Mouse (Mus musculus): ENCODE measurements around the gene Ak5. TPM values are rescaled to one million over a fixed set of nuclear protein-coding genes. Genes with fewer than 3 reads are reported as not detected.
A peak's percentile ranks its signal among the peaks of the same experiment; 100 is the strongest.
"Not testable (repeated sequence)": the region's sequence is repeated elsewhere in the genome, so short reads cannot be mapped to it uniquely, and the experiment has no call there.

Ak5 gene
- under 1 TPM; 0.16 to 0.33 TPM for total RNA-seq (2021)
- long read RNA-seq, experiment 1, partial matches to known transcripts, result 0 of 1 reads
- long read RNA-seq, experiment 1, other reads (novel, unspliced or antisense), result 1 of 1 reads
- long read RNA-seq, experiment 2, result 0 reads

DNA sequence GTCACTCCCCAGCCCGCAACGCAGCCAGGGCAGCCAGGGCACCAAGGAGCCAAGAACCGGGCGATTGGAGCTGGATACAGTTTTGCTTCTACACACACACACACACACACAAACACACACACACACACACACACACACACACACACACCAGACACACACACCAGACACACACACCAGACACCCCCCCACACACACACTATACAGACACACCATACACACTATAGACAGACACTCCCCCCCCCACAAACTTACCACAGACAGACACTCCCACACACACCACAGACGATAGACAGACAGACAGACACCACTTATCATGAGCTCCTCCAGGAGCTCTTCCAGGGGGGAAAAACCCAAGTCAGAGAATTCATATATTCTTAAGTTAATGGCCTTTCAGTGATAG, at the start of gene Ak5:
Ak5 (minus strand) TSS at position 122 of the 400 bp plus-strand sequence.
- DNase-seq, result no peak

DNA sequence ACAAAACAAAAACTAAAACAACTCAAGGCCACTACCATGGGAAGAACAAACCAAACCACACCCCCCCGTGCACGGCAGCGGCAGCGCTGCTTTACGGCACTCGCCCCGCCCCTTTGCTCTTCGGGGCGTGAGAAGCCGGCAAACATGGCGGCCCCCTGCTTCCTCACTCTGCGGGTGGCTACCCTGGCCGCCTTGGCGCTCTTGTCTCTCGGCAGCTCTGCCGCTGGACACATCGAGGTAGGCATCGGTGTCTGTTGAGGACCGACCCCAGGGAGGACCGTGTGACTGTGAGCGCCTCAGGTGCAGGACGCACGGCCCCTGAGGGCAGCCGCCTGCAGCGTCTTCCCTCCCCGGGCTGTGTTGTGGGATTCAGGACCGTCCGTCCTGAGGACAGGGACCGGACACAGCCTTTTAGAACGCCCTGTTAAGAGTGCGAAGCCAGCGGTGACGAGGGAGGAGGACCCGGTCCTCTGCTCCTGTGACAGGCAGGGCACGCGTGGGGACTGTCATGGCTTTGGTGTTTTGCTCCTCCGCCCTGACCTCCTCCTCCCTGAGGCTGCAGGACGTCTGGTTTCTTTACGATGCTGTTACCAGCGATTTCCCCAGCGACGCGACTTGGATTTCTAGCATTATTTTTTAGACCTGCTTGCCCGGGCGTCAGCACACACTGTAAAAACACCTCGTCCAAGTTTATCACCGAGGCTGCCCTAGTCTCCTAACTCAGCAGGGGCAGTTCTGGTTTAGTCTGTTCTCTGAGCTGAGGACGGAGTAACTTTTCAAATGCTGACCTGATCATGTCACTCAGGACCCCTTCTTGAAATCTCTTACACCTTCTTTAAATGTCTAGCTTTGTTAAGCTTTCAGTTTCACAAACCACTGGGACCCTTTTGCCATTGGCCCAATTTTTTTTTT, 46.1 kb upstream of the Ak5 start, which contains the start of gene Pigk:
Pigk (plus strand) TSS at position 110 of the 912 bp plus-strand sequence.
- peak; percentile 89 for DNase-seq

DNA sequence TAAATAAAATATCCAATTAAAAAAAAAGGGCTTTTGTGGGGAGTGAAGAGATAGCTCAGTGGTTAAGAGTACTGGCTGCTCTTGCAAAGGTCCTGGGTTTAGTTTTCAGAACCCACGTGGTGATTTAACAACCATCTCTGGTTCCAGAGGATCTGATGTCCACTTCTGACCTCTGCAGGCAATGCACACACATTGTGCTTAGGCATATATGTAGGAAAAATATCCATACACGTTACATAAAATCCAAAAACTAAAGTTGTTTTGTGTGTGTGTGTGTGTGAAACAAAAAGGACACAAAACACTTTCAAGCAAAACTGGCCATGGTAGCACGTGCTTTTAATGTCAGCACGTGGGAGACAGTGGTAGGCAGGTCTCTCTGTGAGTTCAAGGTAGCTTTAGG, 44.8 kb upstream of the Ak5 start:
- no peak for DNase-seq

DNA sequence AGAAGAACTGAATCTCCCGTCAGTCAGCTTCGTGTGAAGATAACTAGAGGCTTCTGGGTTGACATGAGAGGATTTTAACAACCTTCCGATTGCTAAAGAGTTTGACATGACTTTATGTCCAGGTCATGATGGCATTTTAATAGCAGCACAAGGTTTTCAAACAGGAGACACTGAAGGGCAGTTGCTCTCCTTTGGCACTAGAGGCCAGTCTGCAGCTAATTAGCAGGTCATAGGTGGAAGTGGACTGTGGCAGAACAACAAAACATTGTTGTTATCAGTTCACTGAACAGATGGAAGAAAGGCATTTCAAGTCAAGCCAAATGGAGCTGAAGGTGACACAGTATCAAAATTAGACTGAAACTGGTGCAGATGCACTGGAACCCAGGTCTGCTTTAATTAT, 41.8 kb upstream of the Ak5 start:
- DNase-seq, result no peak

DNA sequence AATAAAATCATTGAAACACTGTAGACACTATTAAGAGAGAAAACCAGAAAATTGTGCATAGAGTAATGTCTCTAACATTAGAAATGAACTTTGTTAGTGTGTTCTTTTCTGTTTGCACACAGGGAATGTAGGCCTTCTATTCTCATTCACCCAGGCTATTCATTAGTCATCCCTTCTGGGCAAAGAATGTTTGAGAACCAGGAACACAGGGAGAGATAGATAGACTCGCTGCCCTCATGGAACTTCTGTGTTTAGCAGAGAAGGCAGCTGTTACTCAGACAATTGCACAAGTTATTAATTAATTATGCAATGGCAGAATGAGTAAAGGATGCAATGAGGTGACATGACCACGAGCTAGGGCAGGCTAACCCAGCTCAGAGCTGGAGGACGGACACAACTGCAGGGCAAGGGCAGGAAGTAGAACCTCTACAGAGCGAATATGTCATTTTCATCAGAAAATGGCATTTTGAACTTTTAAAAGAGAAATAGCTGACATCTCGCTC, 39.2 kb upstream of the Ak5 start:
- DNase-seq, result no peak

DNA sequence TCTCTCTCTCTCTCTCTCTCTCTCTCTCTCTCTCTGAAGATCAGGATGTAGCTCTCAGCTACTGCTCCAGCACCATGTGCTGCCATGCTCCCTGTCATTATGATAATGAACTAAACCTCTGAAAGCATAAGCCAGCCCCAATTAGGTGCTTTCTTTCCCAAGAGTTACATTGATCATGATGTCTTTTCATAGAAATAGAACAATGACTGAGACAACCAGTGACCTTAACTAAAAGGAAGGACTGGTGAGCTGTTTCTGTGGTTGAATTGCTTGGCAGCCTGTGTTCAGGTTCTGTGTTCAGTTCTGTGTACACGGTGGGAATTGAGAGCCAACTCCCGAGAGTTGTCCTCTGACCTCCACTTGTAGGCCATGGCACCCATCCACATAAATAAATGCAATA, 38.7 kb upstream of the Ak5 start:
- no peak for DNase-seq

DNA sequence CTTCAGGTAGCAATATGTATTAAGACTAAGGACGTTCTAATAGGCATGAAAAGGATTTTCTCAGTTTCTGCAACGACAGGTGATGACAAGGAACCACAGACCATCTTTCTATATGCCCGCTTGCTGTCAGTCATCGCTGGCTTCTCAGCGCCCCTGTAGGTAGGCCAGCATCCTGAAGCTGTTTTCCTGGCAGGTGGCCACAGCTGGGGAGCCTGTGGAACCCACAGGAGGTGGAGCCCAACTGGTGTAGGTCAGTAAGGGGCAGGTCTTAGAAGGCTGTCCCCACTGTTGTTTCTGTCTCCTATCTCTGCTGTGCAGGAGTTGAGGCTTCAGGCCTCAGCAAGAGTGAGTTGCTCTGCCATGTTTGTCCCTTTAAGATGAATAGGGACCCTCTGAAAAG, 37.7 kb upstream of the Ak5 start:
- DNase-seq, result no peak

DNA sequence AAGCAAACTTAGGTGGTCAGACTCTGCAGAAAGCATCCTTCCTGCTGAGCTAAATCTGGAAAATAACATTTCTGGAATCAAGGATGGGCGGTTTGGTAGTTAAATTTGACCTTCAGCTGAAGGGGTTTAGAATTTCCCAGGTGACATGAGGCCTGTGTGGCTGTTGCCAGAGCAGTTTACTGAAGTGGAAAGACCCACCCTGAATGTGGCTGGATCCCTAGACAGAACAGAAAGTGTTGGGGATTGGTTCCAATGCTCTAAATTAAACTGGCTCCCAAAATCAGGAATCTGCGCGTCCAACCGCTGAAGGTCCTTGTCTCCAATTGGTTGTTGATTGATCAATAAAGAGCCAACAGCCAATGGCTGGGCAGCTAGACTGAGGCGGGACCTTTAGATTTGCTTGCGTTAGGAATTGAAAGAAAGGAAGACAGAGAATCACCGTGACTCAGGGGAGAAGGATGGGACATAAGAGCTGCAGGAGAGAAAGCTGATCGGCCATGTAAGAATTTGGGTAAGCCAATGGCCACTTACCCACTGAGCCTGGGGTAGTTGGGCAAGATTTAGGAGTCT, 34.2 kb upstream of the Ak5 start:
- DNase-seq, result no peak

DNA sequence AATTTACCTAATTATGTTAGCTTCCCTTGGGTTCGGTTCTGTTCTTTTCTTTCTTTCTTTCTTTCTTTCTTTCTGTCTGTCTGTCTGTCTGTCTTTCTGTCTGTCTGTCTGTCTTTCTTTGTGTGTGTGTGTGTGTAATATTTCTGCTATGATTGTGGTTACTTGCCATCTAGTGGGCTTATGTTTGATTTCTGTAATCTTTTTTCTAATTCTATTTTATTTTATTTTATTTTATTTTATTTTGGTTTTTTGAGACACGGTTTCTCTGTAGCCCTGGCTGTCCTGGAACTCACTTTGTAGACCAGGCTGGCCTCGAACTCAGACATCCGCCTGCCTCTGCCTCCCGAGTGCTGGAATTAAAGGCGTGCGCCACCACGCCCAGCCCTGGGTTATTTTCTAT, 33.4 kb upstream of the Ak5 start:
- not testable (repeated sequence) for DNase-seq

DNA sequence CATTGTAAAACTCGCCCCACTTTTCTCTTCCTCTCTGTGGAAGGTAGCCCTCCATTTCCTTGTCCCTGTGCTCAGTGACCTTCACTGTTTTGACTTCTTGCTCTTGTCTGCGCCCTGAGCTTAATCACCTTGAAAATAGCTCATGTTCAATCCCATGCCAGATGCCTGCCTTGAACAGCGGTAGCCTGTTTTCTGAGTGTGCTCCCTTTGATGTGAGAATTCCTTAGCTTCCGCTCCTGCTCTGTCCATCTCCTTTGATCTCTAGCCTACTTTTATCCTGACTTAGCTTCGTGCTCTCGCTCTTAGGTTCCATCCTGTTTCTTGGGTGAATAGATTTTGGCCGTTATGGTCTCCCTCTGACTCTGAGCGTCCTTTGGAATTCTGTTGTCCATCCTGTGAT, 31.1 kb upstream of the Ak5 start:
- DNase-seq, result no peak

DNA sequence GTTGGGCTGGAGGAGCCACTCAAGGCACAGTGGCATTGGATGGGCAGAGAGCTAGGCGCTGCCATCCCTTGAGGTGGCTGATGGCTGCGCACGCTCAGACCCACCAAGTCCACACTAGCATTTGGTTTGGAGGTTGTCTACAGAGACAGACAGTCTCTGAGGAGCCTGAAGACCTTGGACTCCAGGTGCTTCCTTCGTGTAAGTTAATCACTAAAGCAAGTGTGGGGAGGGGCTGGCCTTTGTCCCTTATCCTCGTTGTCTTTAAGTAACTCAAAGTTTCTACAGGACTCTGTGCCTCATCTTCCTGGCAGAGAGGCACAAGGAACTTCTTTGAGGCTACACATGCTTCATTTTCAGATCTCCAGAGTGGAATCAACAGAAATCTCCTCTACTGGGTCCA, 29.9 kb upstream of the Ak5 start:
- DNase-seq, result no peak

DNA sequence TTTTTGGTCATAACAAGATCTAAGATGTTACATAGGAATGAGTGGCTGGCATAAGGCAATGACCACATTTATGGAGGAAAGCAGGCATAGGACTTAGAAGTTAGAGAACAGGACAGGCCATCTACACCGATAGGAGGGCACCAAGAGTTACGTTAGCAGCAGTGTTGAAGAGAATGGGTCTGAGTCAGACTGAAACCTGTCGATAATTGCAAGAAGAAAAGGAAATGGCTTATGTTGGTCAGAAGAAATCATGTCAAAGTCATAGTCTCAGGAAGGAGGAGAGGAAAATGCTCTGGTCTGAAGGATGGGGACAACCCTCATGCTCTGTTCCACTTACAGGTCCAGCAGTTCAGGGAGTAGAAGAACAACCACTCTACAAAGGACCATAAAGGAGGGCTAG, 26.8 kb upstream of the Ak5 start:
- no peak for DNase-seq

DNA sequence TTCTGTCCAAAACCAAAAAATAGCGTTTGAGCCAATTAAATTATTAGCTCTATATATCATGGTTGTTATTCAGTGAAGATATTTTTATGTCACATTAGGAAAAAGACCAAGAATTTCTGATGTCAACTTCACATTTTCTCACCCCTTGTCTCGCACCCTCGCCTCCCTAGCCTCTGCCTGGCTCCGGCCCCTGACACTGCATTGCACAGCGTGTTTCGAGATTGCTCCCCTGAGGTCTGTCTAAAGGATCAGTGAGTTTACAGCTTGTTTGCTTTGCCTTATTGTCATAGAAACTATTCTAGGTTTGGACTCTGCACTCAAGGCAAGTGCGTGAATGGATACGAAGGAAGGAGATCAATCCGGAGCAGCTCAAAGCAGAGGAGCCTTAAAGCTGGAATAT, 20.9 kb upstream of the Ak5 start:
- DNase-seq, result peak; percentile 13

DNA sequence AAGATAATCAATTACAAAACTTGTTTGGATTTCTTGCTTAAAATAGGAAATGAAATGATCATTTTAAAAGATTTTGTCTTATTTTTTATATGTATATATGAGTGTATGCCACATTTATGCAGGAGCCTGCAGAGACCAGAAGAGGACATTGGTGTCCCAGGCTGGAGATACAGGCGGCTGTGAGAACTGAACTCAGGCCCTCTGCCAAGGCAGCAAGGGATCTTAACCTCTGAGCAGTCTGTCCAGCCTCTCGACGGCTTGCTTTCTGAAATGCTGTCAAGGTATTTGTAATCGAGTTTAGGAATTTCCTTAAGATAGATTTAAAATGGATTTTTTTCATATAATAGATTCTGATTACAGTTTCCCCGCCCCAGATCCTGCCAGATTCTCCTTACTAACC, 20.4 kb upstream of the Ak5 start:
- DNase-seq, result no peak

DNA sequence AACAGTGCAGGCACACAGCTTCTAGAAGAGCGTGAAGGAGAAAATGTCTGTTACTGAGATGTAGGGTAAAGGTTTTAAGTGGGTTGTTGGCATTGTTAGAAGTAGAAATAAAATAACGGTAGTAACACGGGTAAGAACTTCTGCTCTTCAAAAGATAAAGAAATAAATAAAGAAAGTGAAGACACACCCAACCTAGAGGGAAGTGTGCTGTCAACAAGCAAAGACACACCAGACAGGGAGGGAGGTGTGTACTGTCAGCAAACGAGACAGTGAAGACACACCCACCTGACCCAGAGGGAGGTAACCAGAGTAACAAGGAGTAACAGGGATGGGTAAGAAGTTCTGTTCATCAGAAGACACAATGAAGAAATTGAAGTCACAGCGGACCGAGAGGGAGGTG, 6.5 kb upstream of the Ak5 start:
- DNase-seq, result no peak

DNA sequence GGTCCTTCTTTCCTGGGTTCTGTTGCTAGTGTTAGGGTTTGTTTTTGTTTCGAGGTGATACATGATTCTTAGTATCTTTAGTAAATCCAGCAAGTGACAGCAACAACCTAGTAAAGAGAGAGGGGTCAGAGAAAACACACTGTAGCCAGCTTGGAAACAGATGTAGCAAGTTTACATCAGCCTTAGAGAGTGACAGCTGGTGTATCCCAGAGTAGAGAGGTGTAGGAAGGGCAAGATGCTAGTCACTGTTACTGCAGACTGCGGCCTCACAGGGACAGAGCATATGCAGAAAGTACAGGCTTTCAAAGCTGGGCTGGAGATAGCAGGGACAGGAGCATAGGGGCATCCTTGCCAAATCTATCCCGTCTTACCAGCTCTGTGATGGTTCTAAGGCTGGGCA, 1.6 kb upstream of the Ak5 start:
- no peak for DNase-seq

DNA sequence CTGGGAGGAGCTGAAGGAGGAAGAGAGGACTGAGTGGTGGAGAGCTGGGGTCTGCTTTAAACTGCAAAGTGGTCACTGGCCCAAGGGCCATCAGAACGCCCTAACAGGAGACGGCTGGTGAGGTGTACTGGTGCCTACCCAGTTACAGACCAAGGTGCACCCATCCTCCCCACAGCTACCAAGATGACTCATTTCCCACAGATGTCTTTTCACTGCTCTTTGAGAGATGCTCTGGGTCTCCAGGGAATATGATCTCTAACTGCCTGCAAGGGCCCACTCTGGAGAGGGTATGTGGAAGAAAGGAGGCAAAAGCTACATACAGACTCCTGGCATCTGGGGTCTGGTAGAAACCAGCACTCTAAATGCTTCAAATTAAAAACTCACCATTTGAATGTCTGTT, 633 bp upstream of the Ak5 start:
- DNase-seq, result no peak

DNA sequence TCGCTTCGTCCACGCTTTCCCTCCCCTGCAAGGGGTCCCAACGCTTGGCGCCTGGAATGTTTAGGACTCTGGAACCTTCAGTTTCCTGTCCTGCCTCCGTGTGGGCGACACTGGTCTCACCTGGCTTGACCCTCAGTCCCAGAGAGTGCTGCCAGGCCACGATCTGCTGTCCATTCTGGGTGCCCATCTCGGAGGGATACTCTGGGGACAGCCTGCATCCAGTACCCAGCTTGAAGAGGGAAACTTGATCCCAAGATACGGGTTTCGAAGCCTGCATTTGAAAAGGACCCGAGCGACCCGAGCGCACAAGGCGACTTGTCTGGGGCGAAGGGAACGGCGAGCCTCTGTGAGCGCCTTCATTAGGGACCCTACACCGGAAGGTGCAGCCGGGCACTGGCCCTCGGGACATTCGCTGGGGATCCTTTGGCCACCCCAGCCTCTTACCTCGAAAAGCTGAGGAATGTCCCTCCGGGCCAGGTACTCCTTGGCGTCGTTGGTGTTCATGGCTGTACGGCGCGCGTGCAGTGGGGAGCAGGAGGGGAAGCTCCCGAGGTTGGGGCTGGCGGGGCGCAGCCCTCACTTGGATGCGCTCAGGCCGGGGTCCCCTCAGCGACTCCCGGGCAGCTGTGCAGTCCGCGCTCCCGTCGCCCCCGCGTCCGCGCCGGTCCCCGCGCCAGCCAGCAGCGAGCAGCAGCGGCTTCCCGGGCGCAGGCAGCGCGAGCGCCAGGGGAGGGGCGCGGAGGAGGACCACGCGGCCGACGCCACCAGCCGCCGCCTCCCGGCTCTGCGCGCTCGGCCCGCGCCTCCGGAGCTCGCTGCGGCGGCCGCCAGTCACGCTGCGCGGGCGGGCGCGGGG, 576 bp downstream of the Ak5 start:
- no peak for DNase-seq

DNA sequence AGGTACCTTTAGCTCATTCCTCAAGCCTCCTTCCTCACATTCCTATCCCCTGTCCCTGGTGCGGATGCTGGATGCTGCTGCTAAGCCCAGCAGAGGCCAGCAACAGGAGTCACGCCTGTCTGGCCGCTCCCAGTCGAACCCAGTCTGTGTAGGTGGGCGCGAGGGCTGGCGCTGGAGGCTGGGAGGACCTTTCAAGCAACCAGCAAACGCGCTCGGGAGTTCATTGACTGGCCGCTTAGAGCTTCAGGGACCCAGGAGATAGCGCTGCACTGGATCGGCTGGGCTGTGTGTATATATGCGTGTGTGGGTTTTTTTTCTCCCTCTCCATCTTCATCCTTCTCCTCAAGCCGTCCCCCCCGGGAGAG, 1.2 kb downstream of the Ak5 start:
- no peak for DNase-seq

DNA sequence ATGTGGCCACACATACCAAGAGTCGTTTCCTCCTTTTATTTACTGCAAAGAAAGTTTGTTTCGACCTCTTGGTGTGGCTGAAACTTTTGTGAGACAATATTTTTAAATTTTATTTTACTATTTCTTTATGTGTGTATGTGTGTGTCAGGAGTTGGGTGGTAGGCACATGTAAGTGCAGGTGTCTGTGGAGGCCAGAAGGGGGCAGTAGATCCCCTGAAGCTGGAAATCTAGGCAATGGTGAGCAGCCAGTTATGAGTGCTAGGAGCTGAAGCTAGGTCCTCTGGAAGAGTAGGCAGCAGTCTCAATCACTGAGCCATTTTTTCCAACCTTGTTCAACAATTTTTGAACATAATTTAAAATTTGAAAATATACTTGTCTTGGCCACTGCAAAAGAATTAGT, 9.6 kb downstream of the Ak5 start:
- no peak for DNase-seq

DNA sequence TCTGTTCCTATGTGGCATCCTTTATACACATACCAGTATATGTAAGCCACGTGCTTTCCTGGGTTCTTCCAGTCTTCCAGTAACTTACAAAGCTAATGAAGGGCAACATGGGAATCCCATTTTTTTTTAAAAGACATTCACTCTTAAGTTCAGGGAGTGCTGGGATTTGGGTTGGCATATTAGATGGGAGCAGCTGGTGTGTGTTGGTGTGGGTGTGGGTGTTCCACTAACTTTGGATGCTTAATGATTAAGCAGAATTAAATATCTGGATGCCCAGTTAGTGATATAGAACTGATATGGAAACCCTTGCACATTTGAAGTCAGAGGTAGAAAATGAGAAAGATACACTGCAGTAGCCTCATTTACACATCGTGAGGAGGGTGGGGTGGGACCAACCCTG, 16.2 kb downstream of the Ak5 start:
- DNase-seq, result no peak

DNA sequence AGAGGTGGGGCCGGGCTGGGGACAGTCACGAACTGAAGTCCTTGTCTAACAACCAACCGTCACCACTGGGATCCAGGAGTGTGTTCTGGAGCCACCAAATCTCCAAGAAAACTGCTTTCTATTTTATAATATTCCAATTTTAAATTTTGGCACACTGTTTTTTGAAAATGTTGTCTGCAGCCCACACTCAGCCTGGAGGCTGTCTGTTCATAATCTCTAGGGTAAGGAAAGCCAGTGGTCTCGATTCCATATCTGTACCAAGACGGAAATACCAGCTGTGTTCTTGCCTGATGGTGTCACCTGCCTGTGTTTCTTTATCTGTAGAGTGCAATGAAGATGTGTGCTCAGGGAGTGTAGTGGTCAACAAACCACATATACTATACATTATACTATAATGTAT, 23.6 kb downstream of the Ak5 start:
- DNase-seq, result no peak

All from gastrocnemius, postnatal 25 days (tissue).